Mouse (Mus musculus): ENCODE data around the gene Ifitm3. TPM values are rescaled to one million over a fixed set of nuclear protein-coding genes. Genes with fewer than 3 reads are reported as not detected.

Gene Ifitm3
- total and polyA plus RNA-seq, 3 experiments, result 0.25 TPM; not detected in 2

GRCm38 (mm10) chr7:140997817-140998216 lies 12.8 kb downstream of the Ifitm3 start:
- H3K36me3 ChIP-seq (replicated peaks in 1 of 2; ENCODE audit: control insufficient read depth in 1 of 2, insufficient read depth in 1 of 2, low read length in 1 of 2), result no peaks in the 10 kb centered on the region
- no peak for DNase-seq (ENCODE audit: extremely low read depth)
- no peak overlapping the region for H3K27ac ChIP-seq (ENCODE audit: insufficient read depth, low read depth)
- in situ Hi-C loops (cut with MboI; ENCODE audit: low pct_ligation_motif_present, low pct_unique_long_range_greater_than_20kb, low sequenced_read_pairs), result loop anchor here (25.0 kb wide), 1 partner anchor 364 kb away; no protein-coding TSS in a partner anchor
- H3K27me3 ChIP-seq (replicated peaks), result no peaks in the 10 kb centered on the region
- dilution Hi-C loops (cut with MboI; ENCODE audit: extremely low pct_ligation_motif_present, extremely low pct_unique_long_range_greater_than_20kb, low sequenced_read_pairs), result no loop called here
- no peaks in the 10 kb centered on the region for H3K9me3 ChIP-seq (replicated peaks; ENCODE audit: low read length)
- H3K4me3 ChIP-seq (replicated peaks in 1 of 3; ENCODE audit: low read depth in 2 of 3, low read length in 2 of 3, poor library complexity in 1 of 3), result no peak overlapping the region
- H3K79me2 ChIP-seq (replicated peaks; ENCODE audit: control insufficient read depth, extremely low read depth, insufficient read depth, poor library complexity, severe bottlenecking), result no peaks in the 10 kb centered on the region
- peak; percentile 36; the same call in 1 of the 2 replicates for TF ChIP-seq BHLHE40 (IDR thresholded peaks at IDR 0.05; ENCODE audit: low read depth, low read length)
- TF ChIP-seq EP300 (IDR thresholded peaks at IDR 0.05; ENCODE audit: low read length), result peak; percentile 56
- TF ChIP-seq SIN3A (IDR thresholded peaks at IDR 0.05; ENCODE audit: low read length), result no peak
- H3K9ac ChIP-seq (ENCODE audit: insufficient read depth, low read depth), result no peak overlapping the region
- no peak overlapping the region for H3K4me2 ChIP-seq (ENCODE audit: insufficient read depth, low read depth, poor library complexity, severe bottlenecking)
- H3K4me1 ChIP-seq (ENCODE audit: control insufficient read depth in 1 of 2, insufficient read depth in 2 of 2), result peaks cover 16 to 32% of the 10 kb centered on the region in 2 experiments

DNA sequence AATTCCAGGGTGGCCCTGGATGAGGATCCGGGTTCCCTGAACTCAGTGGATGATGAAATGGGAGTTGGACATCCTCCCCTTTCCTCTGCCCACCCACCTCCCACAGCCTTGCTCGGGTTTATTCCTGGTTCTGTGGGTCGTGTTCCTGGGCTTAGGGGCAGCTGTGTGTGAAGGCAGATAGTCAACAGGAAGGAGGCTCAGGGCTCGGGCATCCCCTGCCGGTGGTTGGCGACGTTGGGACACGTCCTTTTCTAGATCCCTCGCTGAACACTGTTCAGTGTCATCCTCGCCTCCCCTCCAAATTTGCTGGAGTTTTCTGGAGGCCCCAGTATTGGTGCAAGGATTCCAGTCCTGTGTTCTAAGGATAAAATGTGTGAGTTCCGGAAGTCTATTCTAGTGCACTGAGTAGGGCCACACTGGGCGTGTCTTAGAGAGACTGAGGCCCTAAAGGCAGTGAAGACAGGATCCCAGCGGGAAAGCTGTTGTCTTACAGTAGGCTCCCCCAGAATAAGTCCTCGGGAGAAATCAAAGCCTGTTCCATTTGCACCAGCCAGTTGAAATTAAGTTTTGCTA lies 19.4 kb downstream of the Ifitm3 start:
- H3K9ac ChIP-seq (ENCODE audit: insufficient read depth, low read depth), result no peak overlapping the region; the same call in 1 of the 2 replicates
- in situ Hi-C loops (cut with MboI; ENCODE audit: low pct_ligation_motif_present, low pct_unique_long_range_greater_than_20kb, low sequenced_read_pairs) (loop anchor here (25.0 kb wide), 1 partner anchor 371 kb away; no protein-coding TSS in a partner anchor), dilution Hi-C loops (cut with MboI; ENCODE audit: extremely low pct_ligation_motif_present, extremely low pct_unique_long_range_greater_than_20kb, low sequenced_read_pairs) (no loop called here)
- no peaks in the 10 kb centered on the region for H3K36me3 ChIP-seq (replicated peaks in 1 of 2; ENCODE audit: control insufficient read depth in 1 of 2, insufficient read depth in 1 of 2, low read length in 1 of 2)
- H3K27ac ChIP-seq (ENCODE audit: insufficient read depth, low read depth), result no peak overlapping the region
- H3K79me2 ChIP-seq (replicated peaks; ENCODE audit: control insufficient read depth, extremely low read depth, insufficient read depth, poor library complexity, severe bottlenecking), result no peaks in the 10 kb centered on the region
- TF ChIP-seq UBTF (IDR thresholded peaks at IDR 0.05; ENCODE audit: low read depth, low read length) (no peak), GABPA (IDR thresholded peaks at IDR 0.05; ENCODE audit: insufficient replicate concordance, low read depth, low read length) (no peak), E2F4 (IDR thresholded peaks at IDR 0.05; ENCODE audit: insufficient replicate concordance, low read depth, low read length) (no peak), MAX (IDR thresholded peaks at IDR 0.05; ENCODE audit: low read length) (no peak), IRF4 (IDR thresholded peaks at IDR 0.05; ENCODE audit: low read depth, low read length) (peak; percentile 47; the same call in 1 of the 2 replicates), ELF1 (IDR thresholded peaks at IDR 0.05; ENCODE audit: low read depth, low read length) (no peak), SMC3 (IDR thresholded peaks at IDR 0.05; ENCODE audit: low read depth, low read length) (peak; percentile 79), HCFC1 (IDR thresholded peaks at IDR 0.05; ENCODE audit: low read depth, low read length) (peak; percentile 13; the same call in 1 of the 2 replicates), USF1 (IDR thresholded peaks at IDR 0.05; ENCODE audit: low read depth, low read length) (no peak), NRF1 (IDR thresholded peaks at IDR 0.05; ENCODE audit: low read depth, low read length) (no peak), TCF12 (IDR thresholded peaks at IDR 0.05; ENCODE audit: low read depth, low read length) (0 out of 2 replicates have a peak, but pooled peaks have one; percentile 31), JUN (IDR thresholded peaks at IDR 0.05; ENCODE audit: insufficient read depth, low read depth, low read length) (no peak), POLR2AphosphoS2 (IDR thresholded peaks at IDR 0.05; ENCODE audit: low read depth, low read length) (no peak), EP300 (IDR thresholded peaks at IDR 0.05; ENCODE audit: low read length) (no peak), JUND (conservative IDR thresholded peaks at IDR 0.05; ENCODE audit: low read depth, low read length) (no peak), RAD21 (IDR thresholded peaks at IDR 0.05; ENCODE audit: low read depth, low read length) (peak; percentile 64), MEF2A (IDR thresholded peaks at IDR 0.05; ENCODE audit: borderline replicate concordance, low read depth, low read length) (peak; percentile 58), ZC3H11A (IDR thresholded peaks at IDR 0.05; ENCODE audit: low read depth, low read length) (no peak), ETS1 (conservative IDR thresholded peaks at IDR 0.05; ENCODE audit: low read depth, low read length) (no peak), KAT2A (IDR thresholded peaks at IDR 0.05; ENCODE audit: insufficient replicate concordance, low read length) (no peak), ZKSCAN1 (IDR thresholded peaks at IDR 0.05; ENCODE audit: borderline replicate concordance, low read depth, low read length) (peak; percentile 87), USF2 (conservative IDR thresholded peaks at IDR 0.05; ENCODE audit: low read depth, low read length) (no peak), RCOR1 (conservative IDR thresholded peaks at IDR 0.05; ENCODE audit: low read depth, low read length) (no peak), MAZ (IDR thresholded peaks at IDR 0.05; ENCODE audit: low read depth, low read length) (no peak), PAX5 (IDR thresholded peaks at IDR 0.05; ENCODE audit: low read length) (no peak), SIN3A (IDR thresholded peaks at IDR 0.05; ENCODE audit: low read length) (no peak), POLR2A (IDR thresholded peaks at IDR 0.05; ENCODE audit: low read depth, low read length) (no peak), ZMIZ1 (IDR thresholded peaks at IDR 0.05; ENCODE audit: low read depth, low read length) (no peak), ZNF384 (IDR thresholded peaks at IDR 0.05; ENCODE audit: low read depth, low read length) (no peak), CTCF (conservative IDR thresholded peaks at IDR 0.05 in 1 of 2, IDR thresholded peaks at IDR 0.05 in 1 of 2; ENCODE audit: low read depth in 2 of 2, low read length in 2 of 2) (peak in 1 of 2 experiments; percentile 71; a peak in 2 of 4 replicates)
- no peak for DNase-seq (ENCODE audit: extremely low read depth)
- H3K4me3 ChIP-seq (replicated peaks in 1 of 3; ENCODE audit: low read depth in 2 of 3, low read length in 2 of 3, poor library complexity in 1 of 3), result no peak overlapping the region
- H3K4me1 ChIP-seq (ENCODE audit: control insufficient read depth in 1 of 2, insufficient read depth in 2 of 2), result peaks cover 29 to 41% of the 10 kb centered on the region in 2 experiments
- H3K9me3 ChIP-seq (replicated peaks; ENCODE audit: low read length), result peaks cover under 1% of the 10 kb centered on the region
- no peaks in the 10 kb centered on the region for H3K27me3 ChIP-seq (replicated peaks)
- H3K4me2 ChIP-seq (ENCODE audit: insufficient read depth, low read depth, poor library complexity, severe bottlenecking), result no peak overlapping the region
